Mouse (Mus musculus) c-Kit-positive CD71-positive TER-119-positive erythroid progenitor cells, embryonic 14.5 days (primary cell): ENCODE results near the gene Lmo4.
A peak's percentile ranks its signal among the peaks of the same experiment; 100 is the strongest.

Source experiments
- DNase-seq: peaks from one replicate; pipeline ENCODE4 v3.0.0-alpha.2; 2013; ENCODE audit warnings: low spot score

Lmo4 gene

GRCm38 (mm10) chr3:144204413-144205311 lies at the start of gene Lmo4:
Lmo4 (minus strand) TSS chr3:144205220.
- DNase-seq = peak; percentile 58

- no peak for DNase-seq
Measured at GRCm38 (mm10) chr3:144254281-144254680, 49.3 kb upstream of the Lmo4 start.

GRCm38 (mm10) chr3:144253018-144253417 lies 48.0 kb upstream of the Lmo4 start:
- no peak for DNase-seq

GRCm38 (mm10) chr3:144252109-144252508 lies 47.1 kb upstream of the Lmo4 start:
- DNase-seq = no peak

DNA sequence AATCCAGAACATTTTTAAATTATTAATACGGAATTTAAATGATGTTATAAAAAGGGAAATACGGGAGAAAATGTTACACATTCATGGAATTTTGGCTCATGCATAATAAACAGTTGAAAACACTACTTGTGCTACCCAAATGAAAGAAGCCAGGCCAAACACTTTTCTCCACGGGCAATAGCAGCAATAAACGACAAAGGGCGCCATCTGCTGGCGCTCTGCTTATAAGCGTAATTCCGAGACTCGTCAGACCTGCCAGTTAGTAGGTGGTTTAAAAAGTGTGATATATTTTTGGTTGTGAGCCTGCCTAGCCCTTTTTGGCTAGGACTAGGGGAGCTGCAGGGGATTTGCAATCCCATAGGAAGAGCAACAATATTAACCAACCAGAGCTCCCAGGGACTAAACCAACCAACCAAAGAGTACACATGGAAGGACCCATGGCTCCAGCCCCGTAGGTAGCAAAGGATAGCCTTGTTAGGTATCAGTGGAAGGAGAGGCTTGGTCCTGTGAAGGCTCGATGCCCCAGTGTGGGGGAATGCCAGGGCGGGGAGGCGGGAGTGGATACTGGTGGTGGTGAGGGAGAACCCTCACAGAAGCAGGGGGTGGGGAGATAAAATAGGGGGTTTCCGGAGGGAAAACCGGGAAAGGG lies 37.1 kb upstream of the Lmo4 start:
- peak; percentile 57 for DNase-seq

DNA sequence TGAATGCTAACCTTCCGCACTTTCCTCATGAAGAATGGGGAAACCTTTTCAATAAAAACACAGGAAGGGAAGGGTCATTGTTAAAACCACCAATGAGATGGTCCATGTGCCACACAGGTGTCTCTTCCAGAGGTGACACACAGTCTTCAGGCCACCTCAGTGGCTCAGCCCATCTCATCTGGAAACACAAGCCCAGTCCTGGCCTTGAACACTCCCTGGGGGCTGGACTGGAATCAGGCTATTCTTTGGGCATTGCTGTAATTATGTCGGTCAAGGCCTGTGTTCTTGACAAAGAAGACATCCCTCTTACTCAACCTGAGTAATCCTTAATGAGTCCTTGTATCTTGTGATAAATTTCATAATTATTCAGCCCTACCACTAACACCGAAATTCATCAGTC lies 36.1 kb upstream of the Lmo4 start:
- DNase-seq = no peak

DNA sequence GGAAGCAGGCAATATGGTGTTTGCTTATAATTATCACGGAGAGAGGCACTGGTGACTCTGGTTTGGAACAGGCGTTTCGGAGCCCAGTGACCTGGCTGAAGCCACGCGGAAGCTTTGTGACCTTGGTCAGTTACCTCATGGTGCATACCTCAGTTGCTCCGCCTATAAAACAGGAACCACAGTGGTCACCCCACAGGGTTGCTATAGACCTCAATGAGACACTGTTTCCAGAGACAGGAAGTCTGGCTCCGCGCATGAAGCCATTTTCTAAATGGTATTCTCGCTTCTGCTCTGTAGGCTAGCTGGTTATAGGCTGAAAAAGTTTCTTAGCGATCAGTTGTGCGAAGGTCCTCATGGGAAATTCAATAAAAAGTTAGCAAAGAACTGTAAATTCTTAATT lies 33.5 kb upstream of the Lmo4 start:
- no peak for DNase-seq

DNA sequence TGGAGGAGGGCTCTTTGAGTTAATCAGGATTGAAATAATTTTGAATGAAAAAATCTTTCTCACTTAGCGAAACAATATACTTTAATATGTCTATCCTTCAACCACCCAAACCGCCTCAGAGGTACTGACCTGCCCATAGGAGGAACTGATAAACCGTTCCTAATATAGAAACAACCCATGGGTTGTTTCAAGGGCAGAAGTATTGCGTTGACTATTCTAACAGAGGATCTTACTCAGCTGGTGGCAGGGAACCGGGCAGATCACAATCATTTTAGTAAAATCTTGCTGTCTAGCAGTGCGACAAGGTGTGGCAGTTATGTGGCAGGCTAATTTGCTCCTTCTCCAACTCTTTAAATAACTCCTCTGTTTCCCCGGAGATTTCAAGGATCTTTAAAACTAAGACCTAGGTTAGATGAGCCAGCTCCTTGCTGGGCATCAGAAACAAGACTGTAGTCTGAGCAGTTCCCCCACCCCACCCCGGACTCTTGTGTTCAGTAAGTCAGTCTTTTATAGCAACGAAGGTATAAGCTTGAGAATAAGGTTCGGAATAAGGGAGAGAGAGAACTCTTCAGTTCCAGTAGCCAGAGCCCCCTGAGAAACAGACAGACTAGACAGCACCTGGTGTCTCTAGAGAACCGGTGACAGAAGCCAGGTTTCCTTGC lies 27.5 kb upstream of the Lmo4 start:
- DNase-seq = no peak

- DNase-seq = no peak
Measured at GRCm38 (mm10) chr3:144231931-144232330, 26.9 kb upstream of the Lmo4 start.

DNA sequence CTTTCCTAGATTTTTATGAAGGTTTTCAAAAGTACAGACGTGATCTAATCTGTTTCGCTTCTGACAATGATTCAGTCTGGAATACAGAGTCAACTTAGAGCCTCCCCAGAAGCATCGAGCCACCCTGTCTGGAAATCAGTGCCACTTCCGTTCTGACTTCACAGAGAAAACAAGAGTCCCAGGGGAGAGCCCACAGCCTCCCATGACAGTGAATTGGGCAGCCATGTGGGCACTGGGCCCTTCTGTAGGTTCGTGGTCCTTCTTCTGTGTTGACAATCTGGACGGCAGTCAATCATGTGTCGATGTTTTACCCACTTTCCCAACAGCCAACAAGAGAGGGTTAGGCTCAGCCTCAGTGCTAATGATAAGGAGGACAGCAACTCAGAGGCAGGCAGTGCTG lies 26.4 kb upstream of the Lmo4 start:
- DNase-seq = no peak

- no peak for DNase-seq
Measured at GRCm38 (mm10) chr3:144230016-144230415, 25.0 kb upstream of the Lmo4 start.

GRCm38 (mm10) chr3:144229312-144229711 lies 24.3 kb upstream of the Lmo4 start:
- no peak for DNase-seq

DNA sequence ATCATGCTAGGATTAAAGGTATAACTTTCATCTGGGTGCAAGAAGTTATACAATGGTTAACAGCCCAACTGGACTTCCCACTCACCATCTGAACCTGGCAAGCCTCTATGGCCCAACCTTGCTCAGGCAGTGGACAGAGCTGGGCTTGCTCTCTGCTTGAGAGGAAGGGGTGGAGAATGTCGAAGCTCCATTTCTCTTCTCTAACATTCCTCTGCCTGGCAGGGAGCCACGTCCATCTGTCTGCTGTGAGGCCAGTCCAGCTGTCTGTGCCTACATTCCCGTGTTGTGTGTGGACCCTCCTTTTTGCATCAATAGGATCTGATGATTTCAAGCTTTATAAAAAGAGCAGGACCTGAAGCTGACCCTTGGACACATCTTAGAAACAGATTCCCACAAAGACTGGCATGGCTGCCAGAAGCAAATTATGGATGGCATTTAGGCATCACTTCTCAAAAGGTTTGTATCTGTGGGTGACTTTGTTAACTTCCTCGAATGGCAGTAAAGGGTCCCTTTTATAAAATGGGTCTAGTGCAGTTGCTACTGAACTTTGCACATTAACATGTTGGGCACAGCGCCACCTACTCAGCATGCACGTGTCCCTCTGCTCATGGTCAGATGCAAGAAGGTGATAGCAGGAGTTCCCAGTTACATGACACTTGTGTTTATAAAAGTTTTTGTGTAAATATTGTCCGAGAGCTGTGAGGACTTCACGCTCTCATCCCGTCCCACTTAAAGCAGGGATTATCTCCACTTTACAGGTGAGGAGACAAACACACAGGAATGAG lies 20.6 kb upstream of the Lmo4 start:
- DNase-seq = no peak

DNA sequence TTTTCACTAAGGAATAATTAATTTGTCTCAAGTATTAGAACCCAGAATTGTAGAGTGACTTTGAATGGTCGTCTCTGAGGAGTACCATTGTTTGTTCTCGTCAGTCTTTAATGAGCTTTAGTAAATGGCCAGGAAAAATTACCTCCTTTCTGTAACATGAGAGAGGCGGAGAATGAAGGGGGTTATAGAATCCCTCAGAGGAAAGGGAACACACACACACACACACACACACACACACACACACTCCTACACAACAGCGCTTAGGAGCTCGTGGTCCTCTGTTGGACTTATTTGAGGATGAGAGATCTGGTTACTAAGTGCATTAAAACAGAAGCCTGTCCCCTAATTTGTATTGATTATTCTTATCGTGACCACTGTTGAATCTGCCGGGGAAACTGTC lies 19.6 kb upstream of the Lmo4 start:
- no peak for DNase-seq

DNA sequence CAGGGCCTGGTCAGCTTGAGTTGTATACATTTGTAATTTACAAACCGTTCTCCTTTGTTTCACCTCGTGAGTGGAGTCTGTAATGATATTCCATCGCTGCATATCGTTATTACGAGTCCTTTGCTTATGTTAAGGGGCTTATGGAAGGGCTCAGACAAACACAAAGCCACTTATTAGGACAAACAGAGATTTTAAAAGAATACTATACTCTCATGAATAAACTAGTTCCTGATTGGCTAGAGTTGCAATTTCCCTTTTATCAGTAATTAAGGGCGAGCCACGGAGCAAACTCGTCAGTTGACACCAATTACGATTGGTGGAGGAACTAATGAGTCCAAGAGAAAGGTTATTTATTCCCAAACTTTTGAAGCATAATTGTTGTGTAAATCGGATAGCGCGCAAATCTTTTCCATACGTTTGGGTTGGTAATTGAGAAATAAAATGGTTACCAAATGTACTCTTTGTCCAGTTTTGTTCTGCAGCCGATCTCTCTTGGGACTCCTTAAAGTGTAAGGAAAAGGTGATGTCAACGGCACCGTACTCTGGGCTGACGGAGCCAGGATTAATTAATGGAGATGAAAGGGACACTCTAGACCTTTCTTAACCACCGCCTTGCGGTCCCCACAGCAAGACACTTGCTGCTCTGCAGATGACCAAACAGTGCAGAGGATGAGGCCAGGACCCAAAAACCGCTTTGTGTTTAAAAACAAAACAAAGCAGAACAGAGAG lies 18.5 kb upstream of the Lmo4 start:
- no peak for DNase-seq

- no peak for DNase-seq
Measured at GRCm38 (mm10) chr3:144222381-144222780, 17.4 kb upstream of the Lmo4 start.

DNA sequence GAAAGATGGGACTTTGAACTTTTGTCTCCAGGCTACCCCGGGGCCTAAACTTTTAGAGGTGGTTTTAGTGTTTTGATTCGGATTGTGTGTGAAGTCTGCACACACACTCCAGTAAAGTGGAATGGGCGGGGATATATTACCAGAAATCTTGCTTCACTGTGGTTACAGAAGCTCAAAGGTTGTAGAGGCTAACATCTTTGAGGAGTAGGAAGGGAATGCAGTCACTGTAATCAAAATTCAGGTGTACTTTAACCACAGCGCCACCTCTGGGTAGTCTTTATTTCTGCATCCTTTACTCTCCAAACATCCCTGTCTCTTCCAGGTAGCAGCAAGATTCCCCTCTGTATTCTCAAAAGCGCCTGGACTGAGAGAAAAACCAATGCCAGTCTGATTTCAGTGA lies 2.5 kb upstream of the Lmo4 start:
- DNase-seq = peak; percentile 59

DNA sequence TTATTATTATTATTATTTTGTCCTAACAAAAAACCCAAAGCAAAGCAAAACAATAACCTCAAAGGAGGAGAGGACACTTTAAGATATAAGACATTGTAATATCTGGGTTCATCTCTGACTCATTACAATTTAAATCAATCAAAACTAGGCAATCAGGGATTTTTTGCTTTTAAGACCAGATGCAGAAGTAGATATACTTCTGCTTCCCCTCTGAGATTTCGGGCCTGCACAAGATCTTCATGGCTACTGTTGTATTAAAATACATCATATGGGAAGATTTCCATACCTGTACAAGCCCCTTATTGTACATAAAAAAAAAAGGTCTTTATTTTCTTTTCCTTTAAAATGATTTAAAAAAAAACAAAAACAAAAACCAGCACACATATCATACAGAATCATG lies 1.9 kb upstream of the Lmo4 start:
- no peak for DNase-seq

GRCm38 (mm10) chr3:144206261-144206660 lies 1.2 kb upstream of the Lmo4 start:
- no peak for DNase-seq

DNA sequence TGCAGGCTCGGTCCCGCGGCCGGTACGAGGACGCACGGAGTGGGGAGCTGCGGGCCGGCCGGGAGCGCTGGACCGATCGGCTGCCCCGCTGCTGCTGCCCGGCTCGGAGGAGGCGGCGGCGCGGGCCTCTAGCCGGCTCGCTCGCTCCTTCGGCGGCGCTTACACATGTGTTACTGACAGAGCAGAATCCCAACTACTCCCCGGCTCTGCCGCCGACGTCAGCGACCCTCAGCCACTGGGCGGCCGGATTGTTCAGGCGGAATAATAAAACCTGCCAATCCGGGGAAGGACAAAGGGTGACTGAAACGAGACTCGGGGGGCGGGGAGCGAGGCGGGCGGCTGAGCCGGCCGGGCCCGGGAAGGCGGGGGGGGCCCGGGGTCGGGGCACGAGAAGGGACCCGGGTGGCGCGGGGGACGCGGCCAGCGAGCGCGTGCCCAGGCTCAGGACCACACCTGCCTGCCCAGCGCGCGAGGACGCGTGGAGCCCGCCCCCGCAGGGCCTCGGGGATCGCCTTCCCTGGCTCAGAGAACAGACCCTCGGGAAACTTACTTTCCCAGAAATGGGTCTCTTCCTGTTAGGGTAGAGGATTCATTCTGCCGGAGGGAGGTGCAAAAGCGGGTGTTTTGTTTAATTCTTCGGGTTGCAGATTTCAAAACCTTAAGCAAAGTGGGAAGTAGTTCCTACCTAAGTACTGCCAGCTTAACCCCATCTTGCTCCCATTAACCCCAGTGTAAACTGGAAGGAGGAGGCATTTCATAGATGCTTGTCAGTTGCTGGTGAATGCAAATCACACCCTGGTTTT lies 532 bp upstream of the Lmo4 start:
- peak; percentile 65 for DNase-seq

- peak; percentile 28 for DNase-seq
Measured at GRCm38 (mm10) chr3:144203988-144204412, 1.0 kb downstream of the Lmo4 start.
